Mouse (Mus musculus) MEL (cell line): ENCODE measurements at regions not wholly inside any gene's neighbourhood (a gene's known extent, or its start where the extent isn't known, plus 50 kb on each side); places are given as distances from the start of the nearest gene placed in this dataset.

Source experiments
- BHLHE40 ChIP-seq: IDR thresholded peaks from 2 replicates; pipeline ENCODE4 v1.6.1; 2012; ENCODE audit warnings: low read depth, mild to moderate bottlenecking, inconsistent platforms, low read length, improper control_type of control experiment, borderline replicate concordance
- CHD2 ChIP-seq: IDR thresholded peaks from 2 replicates; pipeline ENCODE4 v1.6.1; 2011; ENCODE audit warnings: low read length, improper control_type of control experiment
- CTCF ChIP-seq, 3 experiments: IDR thresholded peaks in 2 of 3; conservative IDR thresholded peaks in 1 of 3; 2 replicates each; pipeline ENCODE4 v1.5.1; 2011 to 2012; ENCODE audit warnings: low read length in 3 of 3, low read depth in 2 of 3, mild to moderate bottlenecking in 2 of 3, improper control_type of control experiment in 1 of 3, inconsistent platforms in 1 of 3, mixed read lengths in 1 of 3, moderate library complexity in 1 of 3; ENCODE audit not compliant: control insufficient read depth in 1 of 3, insufficient read depth in 1 of 3, poor library complexity in 1 of 3, severe bottlenecking in 1 of 3
- EP300 ChIP-seq, 2 experiments: IDR thresholded peaks; 2 replicates each; pipeline ENCODE4 v1.6.1; 2011; ENCODE audit warnings: improper control_type of control experiment in 2 of 2, low read length in 2 of 2, low read depth in 1 of 2, mild to moderate bottlenecking in 1 of 2
- GABPA ChIP-seq: IDR thresholded peaks from 2 replicates; pipeline ENCODE4 v1.6.1; 2012; ENCODE audit warnings: low read depth, mild to moderate bottlenecking, inconsistent platforms, low read length, improper control_type of control experiment, moderate library complexity
- KAT2A ChIP-seq: conservative IDR thresholded peaks from 2 replicates; pipeline ENCODE4 v1.6.1; 2012; ENCODE audit warnings: low read depth, low read length, improper control_type of control experiment, inconsistent platforms
- MAX ChIP-seq: IDR thresholded peaks from 2 replicates; pipeline ENCODE4 v1.6.1; 2011; ENCODE audit warnings: low read length, improper control_type of control experiment
- NRF1 ChIP-seq: IDR thresholded peaks from 2 replicates; pipeline ENCODE4 v1.6.1; 2014; ENCODE audit warnings: low read depth, mild to moderate bottlenecking, inconsistent platforms, low read length, improper control_type of control experiment, moderate library complexity; ENCODE audit not compliant: poor library complexity, insufficient read depth, severe bottlenecking
- POLR2A ChIP-seq, 2 experiments: IDR thresholded peaks; 2 replicates each; pipeline ENCODE4 v1.6.1; 2011 to 2012; ENCODE audit warnings: low read length in 2 of 2, mild to moderate bottlenecking in 2 of 2, control low read depth in 1 of 2, improper control_type of control experiment in 1 of 2, low read depth in 1 of 2, moderate library complexity in 1 of 2; ENCODE audit not compliant: control insufficient read depth in 1 of 2, insufficient read depth in 1 of 2, poor library complexity in 1 of 2
- RCOR1 ChIP-seq: IDR thresholded peaks from 2 replicates; pipeline ENCODE4 v1.6.1; 2012; ENCODE audit warnings: low read depth, mild to moderate bottlenecking, inconsistent platforms, low read length, improper control_type of control experiment
- SIN3A ChIP-seq: IDR thresholded peaks from 2 replicates; pipeline ENCODE4 v1.6.1; 2012; ENCODE audit warnings: low read length, improper control_type of control experiment, inconsistent platforms
- UBTF ChIP-seq: IDR thresholded peaks from 2 replicates; pipeline ENCODE4 v1.6.1; 2012; ENCODE audit warnings: low read depth, mild to moderate bottlenecking, inconsistent platforms, low read length, improper control_type of control experiment, moderate library complexity, borderline replicate concordance; ENCODE audit not compliant: insufficient read depth
- ZC3H11A ChIP-seq: IDR thresholded peaks from 2 replicates; pipeline ENCODE4 v1.6.1; 2012; ENCODE audit warnings: low read depth, mild to moderate bottlenecking, inconsistent platforms, low read length, improper control_type of control experiment

DNA sequence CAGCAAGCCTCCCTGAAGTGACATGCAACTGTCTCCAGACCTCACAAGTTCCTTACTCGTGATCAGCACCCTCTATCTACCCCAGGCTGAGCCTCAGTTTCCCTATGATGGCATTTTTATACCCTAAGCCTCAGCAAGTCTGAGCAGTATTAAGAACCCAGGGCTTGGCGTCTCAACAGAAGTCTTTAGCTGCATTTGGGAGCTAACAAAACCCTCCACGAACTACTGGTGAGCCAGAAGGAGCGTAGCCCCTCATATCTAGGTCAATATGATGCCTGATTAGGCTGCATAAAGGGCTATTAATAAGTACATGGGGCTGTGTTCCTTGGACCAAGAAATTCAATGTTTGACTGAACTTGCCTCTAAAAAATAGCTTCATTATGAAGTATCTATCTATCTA lies 600.4 kb downstream of the Tox3 start:
- no peak for TF ChIP-seq NRF1
- TF ChIP-seq UBTF: no peak
- no peak for TF ChIP-seq CTCF (IDR thresholded peaks at IDR 0.05 in 2 of 3, conservative IDR thresholded peaks at IDR 0.05 in 1 of 3; ENCODE audit: control insufficient read depth in 1 of 3, insufficient read depth in 1 of 3, low read depth in 2 of 3, low read length in 3 of 3, poor library complexity in 1 of 3, severe bottlenecking in 1 of 3)
- TF ChIP-seq GABPA: no peak
- no peak for TF ChIP-seq POLR2A (IDR thresholded peaks at IDR 0.05; ENCODE audit: control insufficient read depth in 1 of 2, insufficient read depth in 1 of 2, low read depth in 1 of 2, low read length in 2 of 2, poor library complexity in 1 of 2)
- no peak for TF ChIP-seq BHLHE40
- no peak for TF ChIP-seq KAT2A
- no peak for TF ChIP-seq ZC3H11A
- no peak for TF ChIP-seq RCOR1
- no peak for TF ChIP-seq SIN3A
- TF ChIP-seq MAX: no peak
- TF ChIP-seq EP300 (IDR thresholded peaks at IDR 0.05; ENCODE audit: low read depth in 1 of 2, low read length in 2 of 2): no peak
- TF ChIP-seq CHD2: no peak
